Mouse (Mus musculus) thymus, postnatal 10 days (tissue): ENCODE data around the gene Gm20837.
"Not testable (repeated sequence)": the region's sequence is repeated elsewhere in the genome, so short reads cannot be mapped to it uniquely, and the experiment has no call there.

ENCODE experiments used
- DNase-seq, 2 experiments: peaks; one replicate each; pipeline ENCODE4 v3.0.0; 2021; ENCODE audit warnings: low spot score in 2 of 2

Gm20837 gene

DNA sequence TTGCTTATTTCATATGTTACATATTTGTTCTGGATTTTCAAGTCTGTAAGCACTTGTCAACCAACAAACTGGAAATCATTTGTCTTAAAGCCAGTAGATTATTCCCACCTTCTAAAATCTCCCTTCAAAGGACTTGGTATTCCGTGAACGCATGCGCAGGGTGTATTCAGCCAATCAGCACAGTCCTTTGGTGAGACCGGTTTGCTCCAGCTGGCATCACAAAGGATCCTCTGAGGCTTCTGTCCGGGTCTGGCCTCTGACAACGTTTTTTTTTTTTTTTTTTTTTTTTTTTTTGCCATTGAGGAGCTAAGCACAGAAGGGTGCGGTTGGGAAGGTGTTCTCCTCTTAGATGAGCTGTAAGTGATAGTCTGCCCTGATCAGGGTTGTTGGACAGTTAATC is at the start of gene Gm20837:
Gene Gm20837, plus strand, starts transcription at position 301 of the 400 bp plus-strand sequence.
- not testable (repeated sequence) for DNase-seq
